Mouse (Mus musculus) c-Kit-positive CD71-positive TER-119-positive erythroid progenitor cells, embryonic 14.5 days (primary cell): Measurements from ENCODE around the gene Gm16368.
"Not testable (repeated sequence)": the region's sequence is repeated elsewhere in the genome, so short reads cannot be mapped to it uniquely, and the experiment has no call there.

Experiments
- DNase-seq: peaks from one replicate; pipeline ENCODE4 v3.0.0-alpha.2; 2013; ENCODE audit warnings: low spot score

The Gm16368 gene

GRCm38 (mm10) chr12:88083397-88083796 is at the start of gene Gm16368:
Gene Gm16368 (plus strand): TSS chr12:88083697.
- DNase-seq: not testable (repeated sequence)

DNA sequence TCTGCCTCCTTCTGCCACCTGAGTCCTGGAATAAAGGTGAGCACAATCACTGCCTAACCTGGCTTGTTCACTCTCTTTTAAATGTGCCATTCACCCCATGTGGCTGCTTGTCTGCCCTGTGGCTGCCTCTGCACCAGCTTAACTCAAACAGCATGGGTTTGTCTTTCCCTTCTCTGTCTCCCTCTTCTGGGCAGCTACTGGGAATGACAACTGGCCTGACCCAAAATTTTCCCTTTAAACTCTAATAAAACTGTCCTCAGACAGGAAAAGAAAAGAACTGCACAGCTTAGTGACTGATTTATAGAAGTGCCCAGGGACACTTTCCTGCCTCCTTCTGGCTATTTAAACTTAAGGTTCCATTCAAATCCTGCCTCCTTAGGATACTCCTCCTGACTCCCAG is 44.4 kb upstream of the Gm16368 start:
- not testable (repeated sequence) for DNase-seq

DNA sequence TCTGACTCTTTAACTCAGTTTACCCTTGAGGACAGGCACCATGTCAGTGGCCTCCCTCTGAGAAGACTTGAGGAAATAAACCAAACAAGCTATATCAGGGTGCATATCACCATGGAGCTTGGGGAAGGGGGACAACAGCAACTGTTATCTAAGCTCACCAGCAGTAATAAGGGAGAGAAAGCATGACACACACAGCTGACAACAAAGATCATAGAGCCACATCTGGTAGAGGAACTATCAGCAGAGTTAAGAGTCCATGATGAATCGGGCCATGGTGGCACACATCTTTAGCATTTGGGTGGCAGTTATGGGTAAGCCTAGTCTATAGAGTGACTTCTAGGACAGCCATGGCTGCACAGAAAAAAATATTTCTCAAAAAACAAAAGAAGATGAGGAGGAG is 43.8 kb upstream of the Gm16368 start:
- not testable (repeated sequence) for DNase-seq

GRCm38 (mm10) chr12:88045226-88045625 is 38.3 kb upstream of the Gm16368 start:
- DNase-seq: not testable (repeated sequence)
